Mouse (Mus musculus) cerebellum, adult 11 months (tissue): Measurements from ENCODE around the gene Desi1.
"Not testable (repeated sequence)": the region's sequence is repeated elsewhere in the genome, so short reads cannot be mapped to it uniquely, and the experiment has no call there.

Source experiments
- DNase-seq: peaks from one replicate; pipeline ENCODE4 v3.0.0; 2022

Gene Desi1

GRCm38 (mm10) chr15:82017461-82017860 is 16.2 kb downstream of the Desi1 start:
- no peak for DNase-seq

GRCm38 (mm10) chr15:82016830-82017229 is 16.8 kb downstream of the Desi1 start:
- no peak for DNase-seq

- peak; percentile 99 for DNase-seq
Measured at GRCm38 (mm10) chr15:82016101-82016808, 17.4 kb downstream of the Desi1 start.

- DNase-seq, result peak; percentile 33
Measured at GRCm38 (mm10) chr15:82015392-82016100, 18.1 kb downstream of the Desi1 start.

- DNase-seq, result no peak
Measured at GRCm38 (mm10) chr15:82014745-82015391, 18.8 kb downstream of the Desi1 start.

- no peak for DNase-seq
Measured at GRCm38 (mm10) chr15:82011947-82012346, 21.7 kb downstream of the Desi1 start.

- DNase-seq, result no peak
Measured at GRCm38 (mm10) chr15:82004257-82004656, 29.4 kb downstream of the Desi1 start.

- no peak for DNase-seq
Measured at GRCm38 (mm10) chr15:81993992-81994391, 39.7 kb downstream of the Desi1 start.

- no peak for DNase-seq
Measured at GRCm38 (mm10) chr15:81990549-81990948, 43.1 kb downstream of the Desi1 start.

- peak; percentile 86 for DNase-seq
Measured at GRCm38 (mm10) chr15:81989371-81990062, 44.1 kb downstream of the Desi1 start.

GRCm38 (mm10) chr15:81987646-81988045 is 46.0 kb downstream of the Desi1 start, which contains the start of gene Xrcc6:
Xrcc6 (plus strand) TSS chr15:81987835.
- DNase-seq, result no peak

- DNase-seq, result no peak
Measured at GRCm38 (mm10) chr15:81985267-81986161, 48.1 kb downstream of the Desi1 start.

- no peak for DNase-seq
Measured at GRCm38 (mm10) chr15:81982173-81982572, 51.5 kb downstream of the Desi1 start.

GRCm38 (mm10) chr15:81980321-81980720 is 53.3 kb downstream of the Desi1 start, which contains the start of gene 1700029P11Rik:
1700029P11Rik (plus strand) TSS chr15:81980540.
- DNase-seq, result no peak

- DNase-seq, result not testable (repeated sequence)
Measured at GRCm38 (mm10) chr15:81975156-81975555, 58.5 kb downstream of the Desi1 start.

GRCm38 (mm10) chr15:81970498-81970897 is 63.2 kb downstream of the Desi1 start:
- not testable (repeated sequence) for DNase-seq

GRCm38 (mm10) chr15:81969635-81970034 is 64.0 kb downstream of the Desi1 start:
- not testable (repeated sequence) for DNase-seq

- DNase-seq, result no peak
Measured at GRCm38 (mm10) chr15:81969173-81969572, 64.5 kb downstream of the Desi1 start.

- no peak for DNase-seq
Measured at GRCm38 (mm10) chr15:81968447-81968846, 65.2 kb downstream of the Desi1 start.

GRCm38 (mm10) chr15:81967821-81968220 is 65.8 kb downstream of the Desi1 start:
- DNase-seq, result no peak

GRCm38 (mm10) chr15:81966062-81966829 is 67.4 kb downstream of the Desi1 start:
- DNase-seq, result no peak
